Mouse (Mus musculus): ENCODE results near the gene Gm49320. TPM values are rescaled to one million over a fixed set of nuclear protein-coding genes. Genes with fewer than 3 reads are reported as not detected.

Gene Gm49320
- polyA plus RNA-seq, 1 experiment from 2014 or later: 0.70 TPM

DNA sequence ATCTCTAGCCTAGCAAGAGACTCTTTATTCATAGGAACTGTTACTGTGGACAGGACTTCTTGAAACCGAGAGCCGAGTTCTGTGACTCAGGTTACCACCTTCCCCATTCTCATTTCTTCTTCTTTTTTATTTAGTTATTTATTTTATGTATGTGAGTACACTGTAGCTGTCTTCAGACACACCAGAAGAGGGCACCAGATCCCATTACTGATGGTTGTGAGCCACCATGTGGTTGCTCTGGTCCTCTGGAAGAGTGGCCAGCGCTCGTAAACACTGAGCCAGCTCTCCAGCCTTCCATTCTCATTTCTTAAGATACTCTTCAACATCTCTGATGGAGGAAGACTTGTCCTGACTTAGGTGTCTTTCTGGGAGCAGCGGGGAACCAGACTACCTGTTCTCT, 54.1 kb downstream of the Gm49320 start:
- Histone ChIP-seq H3K27ac (replicated peaks; ENCODE audit: low read depth, low read length) (no peak overlapping the region), H3K36me3 (ENCODE audit: control insufficient read depth, insufficient read depth, low read length) (peaks cover 90% of the 10 kb centered on the region), H3K9ac (replicated peaks; ENCODE audit: low read length) (no peak overlapping the region), H3K9me3 (ENCODE audit: control insufficient read depth, low read length) (no peaks in the 10 kb centered on the region), H3K4me3 (replicated peaks; ENCODE audit: low read depth, low read length) (no peak overlapping the region), H3K4me2 (ENCODE audit: low read length) (no peak overlapping the region), H3K27me3 (ENCODE audit: control insufficient read depth, insufficient read depth, low read length) (no peaks in the 10 kb centered on the region), H3K4me1 (ENCODE audit: control insufficient read depth, insufficient read depth, low read length) (no peaks in the 10 kb centered on the region)
- WGBS: 90% methylated on average over 5 of the region's 5 CpGs
- ATAC-seq (ENCODE audit: low FRiP score, low TSS enrichment): no peak
- DNase-seq: no peak

DNA sequence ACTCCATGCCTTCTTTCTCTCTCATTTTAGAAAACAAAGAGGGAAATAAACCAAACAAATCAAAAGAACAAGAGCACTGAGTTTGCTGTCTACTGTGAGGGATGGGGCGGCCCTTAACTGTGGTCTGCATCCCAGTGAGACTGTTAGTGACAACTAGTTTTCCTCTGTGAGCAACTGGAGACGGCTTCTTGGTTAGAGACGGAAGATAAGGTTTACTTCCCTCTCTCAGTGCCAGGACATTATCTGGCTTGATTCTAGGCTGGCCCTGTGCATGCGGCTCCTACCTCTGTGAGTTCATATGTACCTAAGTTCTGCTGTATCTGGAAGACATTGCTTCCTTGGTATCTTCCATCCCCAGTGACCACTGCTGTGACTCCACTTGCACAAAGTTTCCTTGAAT, 59.2 kb downstream of the Gm49320 start:
- WGBS: 97% methylated on average over 4 of the region's 4 CpGs
- Histone ChIP-seq H3K27ac (replicated peaks; ENCODE audit: low read depth, low read length) (no peak overlapping the region), H3K27me3 (ENCODE audit: control insufficient read depth, insufficient read depth, low read length) (no peaks in the 10 kb centered on the region), H3K4me2 (ENCODE audit: low read length) (no peak overlapping the region), H3K36me3 (ENCODE audit: control insufficient read depth, insufficient read depth, low read length) (peaks cover 96% of the 10 kb centered on the region), H3K4me1 (ENCODE audit: control insufficient read depth, insufficient read depth, low read length) (no peaks in the 10 kb centered on the region), H3K9ac (replicated peaks; ENCODE audit: low read length) (no peak overlapping the region), H3K4me3 (replicated peaks; ENCODE audit: low read depth, low read length) (no peak overlapping the region), H3K9me3 (ENCODE audit: control insufficient read depth, low read length) (no peaks in the 10 kb centered on the region)
- no peak for DNase-seq
- ATAC-seq (ENCODE audit: low FRiP score, low TSS enrichment): no peak

Other genes starting within 250 kb of the Gm49320 start
- not detected in 2 replicates for gene Cd209f, start 133.0 kb upstream of the Gm49320 start, polyA plus RNA-seq (2014; fragmentation: Nextera tagmentation; extraction: Ambion mirVana)
- not detected in 2 replicates for gene Cd209g, start 104.8 kb upstream of the Gm49320 start, polyA plus RNA-seq (2014; fragmentation: Nextera tagmentation; extraction: Ambion mirVana)
- gene Evi5l, start 72.3 kb upstream of the Gm49320 start, polyA plus RNA-seq (2014; fragmentation: Nextera tagmentation; extraction: Ambion mirVana): 93.6 and 98.0 TPM in 2 replicates
- 51.8 and 67.1 TPM in 2 replicates for gene Prr36, start 21.4 kb upstream of the Gm49320 start, polyA plus RNA-seq (2014; fragmentation: Nextera tagmentation; extraction: Ambion mirVana)
- gene Lrrc8e, start 12.0 kb upstream of the Gm49320 start, polyA plus RNA-seq (2014; fragmentation: Nextera tagmentation; extraction: Ambion mirVana): 0.07 TPM in 1 of 2 replicates, not detected in the other
- gene Map2k7, start 125 bp upstream of the Gm49320 start, polyA plus RNA-seq (2014; fragmentation: Nextera tagmentation; extraction: Ambion mirVana): 21.9 and 30.1 TPM in 2 replicates
- 4.6 and 5.0 TPM in 2 replicates for gene Tgfbr3l, start 9.3 kb downstream of the Gm49320 start, polyA plus RNA-seq (2014; fragmentation: Nextera tagmentation; extraction: Ambion mirVana)
- 58.6 and 69.4 TPM in 2 replicates for gene Snapc2, start 14.2 kb downstream of the Gm49320 start, polyA plus RNA-seq (2014; fragmentation: Nextera tagmentation; extraction: Ambion mirVana)
- 210 and 240 TPM in 2 replicates for gene Ctxn1, start 20.4 kb downstream of the Gm49320 start, polyA plus RNA-seq (2014; fragmentation: Nextera tagmentation; extraction: Ambion mirVana)
- 45.1 and 47.2 TPM in 2 replicates for gene Timm44, start 37.0 kb downstream of the Gm49320 start, polyA plus RNA-seq (2014; fragmentation: Nextera tagmentation; extraction: Ambion mirVana)
- 17.0 and 18.4 TPM in 2 replicates for gene Ccl25, start 86.3 kb downstream of the Gm49320 start, polyA plus RNA-seq (2014; fragmentation: Nextera tagmentation; extraction: Ambion mirVana)
- 89.3 and 157 TPM in 2 replicates for gene Elavl1, start 86.5 kb downstream of the Gm49320 start, polyA plus RNA-seq (2014; fragmentation: Nextera tagmentation; extraction: Ambion mirVana)